Mouse (Mus musculus): Measurements from ENCODE around the gene Slc22a14. TPM values are rescaled to one million over a fixed set of nuclear protein-coding genes. Genes with fewer than 3 reads are reported as not detected.

Gene Slc22a14
- polyA plus RNA-seq, 1 experiment, result not detected

- H3K36me3 ChIP-seq (ENCODE audit: control insufficient read depth, insufficient read depth, low read length, poor library complexity, severe bottlenecking), result no peaks in the 10 kb centered on the region
- no peaks in the 10 kb centered on the region for H3K4me1 ChIP-seq (ENCODE audit: control insufficient read depth, insufficient read depth, low read length)
- peak overlapping the region; percentile 21; the same call in 1 of the 2 replicates for H3K4me3 ChIP-seq (ENCODE audit: low read depth, low read length)
- H3K27ac ChIP-seq (ENCODE audit: insufficient read depth, low read length), result no peak overlapping the region
- no peaks in the 10 kb centered on the region for H3K9me3 ChIP-seq (replicated peaks; ENCODE audit: control insufficient read depth, insufficient read depth, low read length, poor library complexity, severe bottlenecking)
- H3K9ac ChIP-seq (ENCODE audit: low read depth, poor library complexity, severe bottlenecking), result no peak overlapping the region
- H3K27me3 ChIP-seq (ENCODE audit: control insufficient read depth, insufficient read depth, low read length, poor library complexity, severe bottlenecking), result no peaks in the 10 kb centered on the region
- TF ChIP-seq CTCF (IDR thresholded peaks at IDR 0.05; ENCODE audit: low read depth, low read length) (no peak), POLR2A (IDR thresholded peaks at IDR 0.05; ENCODE audit: insufficient read depth, low read length) (no peak), EP300 (IDR thresholded peaks at IDR 0.05; ENCODE audit: insufficient read depth, low read depth, low read length) (no peak)
These were observed 209.5 kb downstream of the Slc22a14 start for GRCm38 (mm10) chr9:119155826-119156225.

GRCm38 (mm10) chr9:119155416-119155815 is 209.9 kb downstream of the Slc22a14 start:
- no peaks in the 10 kb centered on the region for H3K4me1 ChIP-seq (ENCODE audit: control insufficient read depth, insufficient read depth, low read length)
- no peak for TF ChIP-seq EP300 (IDR thresholded peaks at IDR 0.05; ENCODE audit: insufficient read depth, low read depth, low read length)
- TF ChIP-seq CTCF (IDR thresholded peaks at IDR 0.05; ENCODE audit: low read depth, low read length), result no peak
- no peak for TF ChIP-seq POLR2A (IDR thresholded peaks at IDR 0.05; ENCODE audit: insufficient read depth, low read length)
- H3K27ac ChIP-seq (ENCODE audit: insufficient read depth, low read length), result no peak overlapping the region
- no peak overlapping the region for H3K4me3 ChIP-seq (ENCODE audit: low read depth, low read length)
- H3K36me3 ChIP-seq (ENCODE audit: control insufficient read depth, insufficient read depth, low read length, poor library complexity, severe bottlenecking), result no peaks in the 10 kb centered on the region
- no peaks in the 10 kb centered on the region for H3K9me3 ChIP-seq (replicated peaks; ENCODE audit: control insufficient read depth, insufficient read depth, low read length, poor library complexity, severe bottlenecking)
- no peaks in the 10 kb centered on the region for H3K27me3 ChIP-seq (ENCODE audit: control insufficient read depth, insufficient read depth, low read length, poor library complexity, severe bottlenecking)
- no peak overlapping the region for H3K9ac ChIP-seq (ENCODE audit: low read depth, poor library complexity, severe bottlenecking)

- Histone ChIP-seq H3K27me3 (ENCODE audit: control insufficient read depth, insufficient read depth, low read length, poor library complexity, severe bottlenecking) (no peaks in the 10 kb centered on the region), H3K27ac (ENCODE audit: insufficient read depth, low read length) (no peak overlapping the region), H3K36me3 (ENCODE audit: control insufficient read depth, insufficient read depth, low read length, poor library complexity, severe bottlenecking) (no peaks in the 10 kb centered on the region), H3K9me3 (replicated peaks; ENCODE audit: control insufficient read depth, insufficient read depth, low read length, poor library complexity, severe bottlenecking) (no peaks in the 10 kb centered on the region), H3K9ac (ENCODE audit: low read depth, poor library complexity, severe bottlenecking) (no peak overlapping the region), H3K4me1 (ENCODE audit: control insufficient read depth, insufficient read depth, low read length) (no peaks in the 10 kb centered on the region), H3K4me3 (ENCODE audit: low read depth, low read length) (no peak overlapping the region)
- no peak for TF ChIP-seq CTCF (IDR thresholded peaks at IDR 0.05; ENCODE audit: low read depth, low read length)
- no peak for TF ChIP-seq EP300 (IDR thresholded peaks at IDR 0.05; ENCODE audit: insufficient read depth, low read depth, low read length)
- no peak for TF ChIP-seq POLR2A (IDR thresholded peaks at IDR 0.05; ENCODE audit: insufficient read depth, low read length)
These were observed 213.6 kb downstream of the Slc22a14 start for GRCm38 (mm10) chr9:119151751-119152150.

GRCm38 (mm10) chr9:119149601-119150000 is 215.8 kb downstream of the Slc22a14 start:
- no peaks in the 10 kb centered on the region for H3K27me3 ChIP-seq (ENCODE audit: control insufficient read depth, insufficient read depth, low read length, poor library complexity, severe bottlenecking)
- TF ChIP-seq CTCF (IDR thresholded peaks at IDR 0.05; ENCODE audit: low read depth, low read length), result no peak
- no peak for TF ChIP-seq EP300 (IDR thresholded peaks at IDR 0.05; ENCODE audit: insufficient read depth, low read depth, low read length)

GRCm38 (mm10) chr9:119146098-119146770 is 219.1 kb downstream of the Slc22a14 start:
- H3K27ac ChIP-seq (ENCODE audit: insufficient read depth, low read length), result no peak overlapping the region
- no peak overlapping the region for H3K9ac ChIP-seq (ENCODE audit: low read depth, poor library complexity, severe bottlenecking)
- no peaks in the 10 kb centered on the region for H3K4me1 ChIP-seq (ENCODE audit: control insufficient read depth, insufficient read depth, low read length)
- no peaks in the 10 kb centered on the region for H3K9me3 ChIP-seq (replicated peaks; ENCODE audit: control insufficient read depth, insufficient read depth, low read length, poor library complexity, severe bottlenecking)
- TF ChIP-seq CTCF (IDR thresholded peaks at IDR 0.05; ENCODE audit: low read depth, low read length), result no peak
- no peak for TF ChIP-seq POLR2A (IDR thresholded peaks at IDR 0.05; ENCODE audit: insufficient read depth, low read length)
- TF ChIP-seq EP300 (IDR thresholded peaks at IDR 0.05; ENCODE audit: insufficient read depth, low read depth, low read length), result no peak
- no peak overlapping the region for H3K4me3 ChIP-seq (ENCODE audit: low read depth, low read length)
- no peaks in the 10 kb centered on the region for H3K27me3 ChIP-seq (ENCODE audit: control insufficient read depth, insufficient read depth, low read length, poor library complexity, severe bottlenecking)
- no peaks in the 10 kb centered on the region for H3K36me3 ChIP-seq (ENCODE audit: control insufficient read depth, insufficient read depth, low read length, poor library complexity, severe bottlenecking)

More at GRCm38 (mm10) chr9:119149601-119150000, 215.8 kb downstream of the Slc22a14 start:
- Histone ChIP-seq H3K9me3 (replicated peaks; ENCODE audit: control insufficient read depth, insufficient read depth, low read length, poor library complexity, severe bottlenecking) (no peaks in the 10 kb centered on the region), H3K27ac (ENCODE audit: insufficient read depth, low read length) (no peak overlapping the region), H3K4me3 (ENCODE audit: low read depth, low read length) (no peak overlapping the region), H3K36me3 (ENCODE audit: control insufficient read depth, insufficient read depth, low read length, poor library complexity, severe bottlenecking) (no peaks in the 10 kb centered on the region), H3K4me1 (ENCODE audit: control insufficient read depth, insufficient read depth, low read length) (no peaks in the 10 kb centered on the region), H3K9ac (ENCODE audit: low read depth, poor library complexity, severe bottlenecking) (no peak overlapping the region)

GRCm38 (mm10) chr9:119145638-119146037 is 219.7 kb downstream of the Slc22a14 start:
- Histone ChIP-seq H3K4me3 (ENCODE audit: low read depth, low read length) (no peak overlapping the region), H3K27me3 (ENCODE audit: control insufficient read depth, insufficient read depth, low read length, poor library complexity, severe bottlenecking) (no peaks in the 10 kb centered on the region), H3K27ac (ENCODE audit: insufficient read depth, low read length) (no peak overlapping the region), H3K36me3 (ENCODE audit: control insufficient read depth, insufficient read depth, low read length, poor library complexity, severe bottlenecking) (no peaks in the 10 kb centered on the region), H3K9ac (ENCODE audit: low read depth, poor library complexity, severe bottlenecking) (no peak overlapping the region), H3K9me3 (replicated peaks; ENCODE audit: control insufficient read depth, insufficient read depth, low read length, poor library complexity, severe bottlenecking) (no peaks in the 10 kb centered on the region), H3K4me1 (ENCODE audit: control insufficient read depth, insufficient read depth, low read length) (no peaks in the 10 kb centered on the region)
- no peak for TF ChIP-seq POLR2A (IDR thresholded peaks at IDR 0.05; ENCODE audit: insufficient read depth, low read length)
- TF ChIP-seq EP300 (IDR thresholded peaks at IDR 0.05; ENCODE audit: insufficient read depth, low read depth, low read length), result no peak
- TF ChIP-seq CTCF (IDR thresholded peaks at IDR 0.05; ENCODE audit: low read depth, low read length), result no peak
